Mouse (Mus musculus): ENCODE measurements at regions not wholly inside any gene's neighbourhood (a gene's known extent, or its start where the extent isn't known, plus 50 kb on each side); places are given as distances from the start of the nearest gene placed in this dataset.

GRCm38 (mm10) chr1:73207421-73207820 is 191.7 kb upstream of the Tnp1 start:
- TF ChIP-seq POLR2A (IDR thresholded peaks at IDR 0.05; ENCODE audit: low read depth, low read length) = no peak
- no peak for TF ChIP-seq CTCF (conservative IDR thresholded peaks at IDR 0.05; ENCODE audit: insufficient read depth, insufficient read length, low read depth, low read length)
